Mouse (Mus musculus) brain, embryonic 14.5 days (tissue): Measurements from ENCODE around the gene B4galt2.

Source experiments
- CTCF ChIP-seq: fragments of 200-500 bp; IDR thresholded peaks from 2 replicates; pipeline ENCODE4 v1.5.1; 2012; ENCODE audit warnings: inconsistent platforms, mild to moderate bottlenecking, moderate library complexity, borderline replicate concordance; ENCODE audit not compliant: insufficient read depth, insufficient read length; ENCODE audit errors: extremely low read depth
- POLR2A ChIP-seq: fragments of 200-500 bp; IDR thresholded peaks from 2 replicates; pipeline ENCODE4 v1.6.1; 2012; ENCODE audit warnings: mild to moderate bottlenecking, inconsistent platforms, borderline replicate concordance; ENCODE audit not compliant: poor library complexity, insufficient read depth, insufficient read length, severe bottlenecking; ENCODE audit errors: extremely low read depth

DNA sequence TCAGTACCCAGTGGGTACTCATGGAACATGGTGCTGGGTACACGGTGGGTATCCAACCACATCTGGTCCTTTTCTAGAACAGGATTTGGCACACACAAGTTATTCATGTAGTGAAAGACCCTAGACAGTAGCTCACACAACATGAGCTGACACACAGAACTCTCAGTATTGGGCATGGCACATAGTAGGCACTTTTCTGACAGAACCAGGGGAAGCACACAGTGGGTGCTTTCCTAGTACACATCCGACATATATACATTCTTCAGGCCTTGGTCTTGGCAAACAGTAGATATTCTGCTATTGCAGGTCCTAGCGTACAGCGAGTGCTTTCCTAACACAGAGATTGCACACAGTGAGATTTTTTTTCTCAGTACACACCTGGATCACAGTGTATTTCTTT lies 37.0 kb downstream of the B4galt2 start:
- no peak for TF ChIP-seq CTCF
- no peak for TF ChIP-seq POLR2A
